Mouse (Mus musculus) C3H10T1/2 (cell line): ENCODE measurements around the gene Samd9l. TPM values are rescaled to one million over a fixed set of nuclear protein-coding genes. Genes with fewer than 3 reads are reported as not detected.

Experiments
- polyA plus RNA-seq, 2 experiments: library from polyadenylated mRNA; unstranded; fragments of >200 nt; fragmentation: generic; extraction: Trizol; gene quantifications; one replicate each; pipeline ENCODE4 v1.2.1; 2012; ENCODE audit warnings: missing spikeins in 2 of 2

The Samd9l gene
- 1 to 10 TPM in 1 of 2 experiments, under 1 TPM in 1; 0.05 to 1.6 TPM for polyA plus RNA-seq

DNA sequence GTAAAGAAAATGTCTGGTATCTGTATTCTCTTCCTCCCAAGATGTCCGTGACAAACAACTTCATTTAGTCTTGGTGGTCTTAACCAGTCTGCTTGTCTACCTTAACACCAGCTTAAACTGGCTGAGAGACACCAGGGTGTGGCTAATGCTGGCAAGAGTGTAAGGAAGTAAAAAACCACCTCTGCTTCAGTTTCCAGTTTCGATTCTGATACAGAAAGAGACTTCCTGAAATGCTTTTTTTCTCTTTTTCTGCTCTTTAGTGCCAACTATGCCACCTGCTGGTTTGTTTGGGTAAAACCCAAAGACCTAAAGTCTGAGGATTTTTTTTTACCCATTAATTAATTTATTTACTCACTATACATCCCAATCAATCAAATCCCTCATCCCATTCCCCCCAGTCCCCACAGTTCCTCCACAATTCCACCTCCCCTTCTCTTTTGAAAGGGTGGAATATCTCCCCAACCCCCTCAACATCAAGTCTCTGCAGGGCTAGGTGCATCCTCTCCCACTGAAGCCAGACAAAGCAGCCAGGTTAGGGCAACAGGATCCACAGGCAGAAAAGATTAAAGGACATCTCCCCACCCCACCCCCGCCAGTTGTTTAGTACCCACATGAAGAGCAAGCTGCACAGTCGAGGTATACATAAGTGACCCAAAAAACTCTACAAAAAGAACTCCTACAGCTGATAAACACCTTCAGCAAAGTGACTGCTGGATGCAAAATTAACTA is at the start of gene Samd9l:
Gene Samd9l, minus strand, starts transcription at position 233 of the 729 bp plus-strand sequence.

Other genes with a start within 250 kb of the Samd9l start
- gene Hepacam2, start 98.7 kb upstream of the Samd9l start, polyA plus RNA-seq, result not detected
- 1 to 10 TPM in 1 of 2 experiments, under 1 TPM in 1; 0.53 to 3.6 TPM for gene Vps50, start 98.8 kb upstream of the Samd9l start, polyA plus RNA-seq